Mouse (Mus musculus) testis, adult 2 months (tissue): ENCODE results near the gene Casc3.

Experiments used
- CTCF ChIP-seq: fragments of 200-500 bp; IDR thresholded peaks from 2 replicates; pipeline ENCODE4 v1.5.1; 2012; ENCODE audit warnings: low read depth, mild to moderate bottlenecking, inconsistent platforms, low read length, moderate library complexity; ENCODE audit not compliant: control insufficient read depth, insufficient read depth, insufficient replicate concordance
- POLR2A ChIP-seq: fragments of 200-500 bp; IDR thresholded peaks from 2 replicates; pipeline ENCODE4 v1.6.1; 2012; ENCODE audit warnings: low read depth, mild to moderate bottlenecking, inconsistent platforms, low read length, moderate library complexity; ENCODE audit not compliant: control insufficient read depth

GRCm38 (mm10) chr11:98858759-98859731 lies 54.3 kb downstream of the Casc3 start:
- TF ChIP-seq CTCF (peak; percentile 43; the same call in 1 of the 2 replicates), POLR2A (no peak)
